In the genomic region with DNA sequence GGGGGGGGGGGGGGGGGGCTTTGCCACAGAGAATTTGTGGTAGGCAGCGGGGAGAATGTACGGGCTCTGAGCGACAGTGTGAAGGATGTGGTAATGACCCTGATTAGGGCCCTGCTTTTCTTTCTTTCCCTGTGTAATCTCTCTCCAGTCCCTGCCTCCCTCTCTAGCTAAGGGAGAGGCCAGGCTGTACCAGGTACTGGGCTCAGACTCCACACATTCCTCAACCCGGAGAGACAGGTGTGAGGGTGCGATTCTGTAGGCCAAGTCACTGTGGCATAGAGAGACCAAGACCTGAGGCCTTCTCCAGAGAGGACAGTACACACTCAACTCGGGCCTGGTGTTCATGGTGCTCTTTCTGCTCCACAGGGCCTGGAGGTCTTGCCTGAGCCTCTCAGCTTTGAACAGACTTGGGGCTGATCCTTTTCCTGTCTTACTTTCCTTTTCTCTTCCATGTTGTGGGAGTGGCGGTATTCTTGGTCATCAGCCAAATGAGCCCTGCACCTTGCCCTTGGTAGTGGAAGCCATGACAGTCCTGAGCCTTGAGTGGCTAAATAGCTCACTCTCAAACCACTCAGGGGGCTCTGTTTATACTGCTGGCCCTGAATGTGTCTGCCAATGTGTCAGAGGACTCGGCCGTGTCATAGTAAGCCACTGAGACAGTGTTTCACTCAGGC, we compare ENCODE assay signal across 12 mouse cellular contexts. TPM values are rescaled to one million over a fixed set of nuclear protein-coding genes. Genes with fewer than 3 reads are reported as not detected.
DNase-seq lines count a peak whose midpoint lies in the region; ATAC-seq and TF ChIP-seq lines count a peak whose summit lies in the region.
"Had no signal": no experiment of that assay in that cellular context is flagged by ENCODE, and none has a peak within 500 bp of the region (broad histone marks: within the 10 kb centered on the region; RNA-seq: fewer than 3 reads in every experiment).

No protein-coding gene starts in this region.

- no peak for ATAC-seq in hindbrain, embryonic 12.5 days (ENCODE audit: low FRiP score)
- no peak for ATAC-seq in liver, embryonic 12.5 days

- H3K9ac ChIP-seq in hindbrain, embryonic 12.5 days: no peak overlapping the region
- H3K9ac ChIP-seq in liver, embryonic 12.5 days: no peak overlapping the region
- H3K9ac ChIP-seq: hindbrain, embryonic 15.5 days; limb, embryonic 12.5 days had no signal

- TF ChIP-seq POLR2A in small intestine, adult 2 months (IDR thresholded peaks at IDR 0.05; ENCODE audit: low read depth, low read length): peak; percentile 11; the same call in 1 of the 2 replicates

- peak overlapping the region; percentile 9 for H3K27ac ChIP-seq in hindbrain, embryonic 12.5 days
- peak overlapping the region; percentile 95 for H3K27ac ChIP-seq in small intestine, adult 2 months (ENCODE audit: insufficient read depth, low read depth, low read length)
- no peak overlapping the region for H3K27ac ChIP-seq in liver, embryonic 12.5 days
- H3K27ac ChIP-seq: hindbrain, embryonic 15.5 days; limb, embryonic 12.5 days had no signal

- no peak overlapping the region for H3K4me2 ChIP-seq in hindbrain, embryonic 12.5 days (replicated peaks)
- no peak overlapping the region for H3K4me2 ChIP-seq in liver, embryonic 12.5 days
- H3K4me2 ChIP-seq: hindbrain, embryonic 15.5 days; limb, embryonic 12.5 days had no signal

- H3K36me3 ChIP-seq in hindbrain, embryonic 12.5 days: no peaks in the 10 kb centered on the region
- no peaks in the 10 kb centered on the region for H3K36me3 ChIP-seq in small intestine, adult 2 months (ENCODE audit: control insufficient read depth, insufficient read depth, low read length)
- no peaks in the 10 kb centered on the region for H3K36me3 ChIP-seq in liver, embryonic 12.5 days
- H3K36me3 ChIP-seq: hindbrain, embryonic 15.5 days; limb, embryonic 12.5 days had no signal

- peak; percentile 50 for DNase-seq in kidney, adult 11 months
- DNase-seq in kidney, adult 18-20 months: no peak
- DNase-seq in kidney, adult 8-10 months: peak; percentile 52 to 59
- no peak for DNase-seq in frontal cortex, postnatal 14 days (ENCODE audit: low spot score in 2 of 2)
- DNase-seq: cerebellum, adult 9-10 months; heart, adult 18-20 months; lung, adult 18-20 months had no signal

- WGBS in hindbrain, embryonic 12.5 days: 73% methylated on average over 9 of the region's 9 CpGs
- WGBS in small intestine, adult 2 months: 40% methylated on average over 9 of the region's 9 CpGs
- WGBS in liver, embryonic 12.5 days (ENCODE audit: insufficient replicate concordance): 70% methylated on average over 9 of the region's 9 CpGs

- peaks cover 9% of the 10 kb centered on the region; the same call in 1 of the 2 replicates for H3K4me1 ChIP-seq in hindbrain, embryonic 12.5 days
- H3K4me1 ChIP-seq in small intestine, adult 2 months (ENCODE audit: control insufficient read depth, insufficient read depth, insufficient read length, low read length): peaks cover 37% of the 10 kb centered on the region
- H3K4me1 ChIP-seq in liver, embryonic 12.5 days: peaks cover 7% of the 10 kb centered on the region
- H3K4me1 ChIP-seq: limb, embryonic 12.5 days had no signal

- no peak overlapping the region for H3K4me3 ChIP-seq in hindbrain, embryonic 12.5 days
- no peak overlapping the region for H3K4me3 ChIP-seq in small intestine, adult 2 months (ENCODE audit: low read depth, low read length)
- no peak overlapping the region for H3K4me3 ChIP-seq in liver, embryonic 12.5 days
- H3K4me3 ChIP-seq: hindbrain, embryonic 15.5 days; limb, embryonic 12.5 days had no signal

- no peak for TF ChIP-seq CTCF in small intestine, adult 2 months (IDR thresholded peaks at IDR 0.05; ENCODE audit: extremely low read depth, insufficient read length, insufficient replicate concordance, low read depth, low read length)

- no peaks in the 10 kb centered on the region for H3K9me3 ChIP-seq in hindbrain, embryonic 12.5 days (replicated peaks)
- H3K9me3 ChIP-seq in liver, embryonic 12.5 days (replicated peaks): no peaks in the 10 kb centered on the region
- H3K9me3 ChIP-seq: hindbrain, embryonic 15.5 days had no signal

- no peaks in the 10 kb centered on the region for H3K27me3 ChIP-seq in hindbrain, embryonic 12.5 days
- no peaks in the 10 kb centered on the region for H3K27me3 ChIP-seq in small intestine, adult 2 months (ENCODE audit: control insufficient read depth, insufficient read depth, low read length)
- H3K27me3 ChIP-seq in liver, embryonic 12.5 days (replicated peaks): peaks cover 22% of the 10 kb centered on the region; the same call in 1 of the 2 replicates
- H3K27me3 ChIP-seq: hindbrain, embryonic 15.5 days; limb, embryonic 12.5 days had no signal

RNA-seq across cellular contexts. Expression of a gene that starts 30.7 kb away (rescaled TPM):
- 3,274 and 3,635 TPM in 2 replicates for polyA plus RNA-seq in hindbrain, embryonic 12.5 days (2016; fragmentation: Nextera tagmentation; extraction: Ambion mirVana)
- polyA plus RNA-seq in small intestine, adult 2 months (2012; rRNA removed): 156 and 262 TPM in 2 replicates
- polyA plus RNA-seq in liver, embryonic 12.5 days (2016; fragmentation: Nextera tagmentation; extraction: Ambion mirVana): 1,997 and 2,057 TPM in 2 replicates

RNA-seq across cellular contexts. Expression of a gene that starts 57.2 kb away (rescaled TPM):
- 31.5 and 32.7 TPM in 2 replicates for polyA plus RNA-seq in hindbrain, embryonic 12.5 days (2016; fragmentation: Nextera tagmentation; extraction: Ambion mirVana)
- 5.5 and 10.7 TPM in 2 replicates for polyA plus RNA-seq in small intestine, adult 2 months (2012; rRNA removed)
- 13.9 and 15.6 TPM in 2 replicates for polyA plus RNA-seq in liver, embryonic 12.5 days (2016; fragmentation: Nextera tagmentation; extraction: Ambion mirVana)

Comparison
In these comparisons a context has a peak if more than half of its experiments do, and no peak if none do; other contexts are left out.
1. DNase-seq: peak in kidney, adult 11 months (single experiment) and kidney, adult 8-10 months (2 of 2); none in kidney, adult 18-20 months (single experiment) and frontal cortex, postnatal 14 days (0 of 2).